Mouse (Mus musculus): ENCODE results near the gene Nudt22.

Nudt22 gene

GRCm38 (mm10) chr19:6996006-6996405 lies at the start of gene Nudt22, which contains the start of gene Trpt1:
TSS of gene Nudt22 (minus strand) at chr19:6996117.
TSS of gene Trpt1 (plus strand) at chr19:6996131.
- peak; percentile 93 for DNase-seq (ENCODE audit: low spot score)

DNA sequence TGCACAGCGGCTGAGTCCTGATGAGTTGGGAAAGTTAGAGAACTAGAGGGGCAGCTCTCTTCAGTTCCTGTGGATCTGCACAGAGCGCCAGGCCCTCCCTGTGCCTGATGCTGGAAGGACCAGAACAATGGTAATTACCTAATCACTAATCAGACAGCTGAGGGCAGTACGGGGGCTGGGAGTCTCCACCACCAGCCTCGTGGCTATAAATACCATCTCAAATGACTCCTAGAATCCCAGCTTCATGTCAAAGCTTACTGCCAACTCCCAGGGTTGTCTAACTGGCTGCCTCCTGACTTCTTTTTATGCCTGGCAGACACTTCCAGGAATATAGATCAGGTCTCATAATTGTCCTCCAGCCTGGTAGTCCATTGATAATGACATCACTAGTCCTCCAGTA lies 48.8 kb upstream of the Nudt22 start:
- no peak for DNase-seq (ENCODE audit: low spot score)

DNA sequence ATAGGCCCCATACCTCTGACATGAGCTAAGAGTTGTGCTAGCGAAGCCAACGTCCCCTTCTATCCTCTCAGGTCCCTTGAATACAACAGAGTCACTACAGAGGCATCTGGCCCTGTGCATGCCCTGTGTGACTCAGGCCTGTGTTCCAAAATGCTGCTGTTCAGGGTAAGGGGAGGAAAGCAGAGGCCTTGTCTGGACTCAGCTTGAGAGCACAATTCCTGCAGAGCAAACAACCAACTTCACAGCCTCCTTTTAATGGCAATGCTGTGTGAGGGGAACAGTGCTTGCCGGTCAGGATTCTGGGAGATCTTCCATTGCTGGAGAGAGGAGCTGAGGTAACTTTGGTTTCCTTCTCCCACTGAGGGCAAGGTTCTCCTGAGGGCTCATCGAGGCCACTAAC lies 48.4 kb upstream of the Nudt22 start:
- DNase-seq (ENCODE audit: low spot score) = no peak

GRCm38 (mm10) chr19:7041171-7041570 lies 45.3 kb upstream of the Nudt22 start:
- DNase-seq (ENCODE audit: low spot score) = no peak

DNA sequence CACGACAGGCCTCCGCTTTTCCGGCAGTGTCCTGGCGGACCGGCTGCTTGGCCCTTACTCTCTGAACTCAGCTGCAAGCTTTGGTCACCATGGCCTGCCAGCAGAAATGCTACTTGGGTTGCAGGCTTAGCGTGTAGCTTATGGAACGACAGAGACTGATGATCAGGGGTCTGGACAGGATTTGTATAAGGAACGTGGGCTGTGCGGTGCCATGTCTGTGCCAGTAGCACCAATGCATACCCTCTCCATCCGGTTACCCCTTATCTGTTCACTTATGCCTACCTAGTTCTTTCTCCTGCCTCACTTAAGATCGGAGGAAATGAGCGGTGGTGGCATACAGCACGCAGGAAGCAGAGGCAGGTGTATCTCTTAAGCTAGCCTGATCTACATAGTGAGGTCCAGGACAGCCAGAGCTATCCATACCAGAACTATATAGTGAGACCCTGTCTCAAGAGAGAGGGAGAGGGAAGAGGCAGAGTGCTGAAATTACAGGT lies 44.8 kb upstream of the Nudt22 start:
- DNase-seq (ENCODE audit: low spot score) = no peak

DNA sequence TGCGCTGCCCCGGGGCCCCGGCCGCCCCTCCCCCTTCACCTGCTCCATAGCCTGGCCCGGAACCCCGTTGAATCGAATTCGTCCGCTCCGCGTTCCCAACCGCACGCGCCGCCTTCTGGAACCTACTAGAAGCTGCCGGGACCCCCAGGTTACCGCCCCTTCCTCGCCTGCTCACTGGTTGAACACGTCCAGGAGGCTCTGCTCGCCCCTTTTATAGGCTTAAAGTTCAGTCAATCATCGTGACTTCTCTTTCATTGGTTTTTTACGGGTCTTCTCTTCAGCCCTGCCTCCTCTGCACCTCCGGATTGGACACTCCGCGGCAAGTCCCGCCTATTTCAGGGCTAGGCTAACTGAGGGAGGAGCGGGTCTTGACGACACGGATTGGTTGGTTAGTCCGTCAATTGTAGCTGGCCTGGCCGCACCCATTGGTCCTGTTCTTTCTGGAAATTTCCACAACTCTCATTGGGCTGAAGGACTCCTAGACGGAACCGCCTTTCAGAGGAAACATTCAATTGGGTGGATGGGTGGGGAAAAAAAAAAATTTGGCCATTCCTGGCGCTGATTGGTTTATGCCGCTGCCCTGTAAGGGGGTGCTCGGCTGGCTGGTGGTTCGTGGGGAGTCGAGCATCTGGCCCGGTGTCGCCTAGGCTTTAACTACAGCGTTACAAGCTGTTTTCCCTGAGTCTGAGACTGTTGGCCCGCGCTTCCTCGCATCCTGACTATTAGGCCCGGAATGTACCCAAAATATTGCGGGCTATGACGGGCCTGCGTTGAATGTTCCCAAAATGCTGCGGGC lies 44.1 kb upstream of the Nudt22 start, which contains the start of gene Stip1:
Stip1 (minus strand) TSS at position 127 of the 796 bp plus-strand sequence.
- peak; percentile 100 for DNase-seq (ENCODE audit: low spot score)

GRCm38 (mm10) chr19:7039088-7039720 lies 43.3 kb upstream of the Nudt22 start:
- no peak for DNase-seq (ENCODE audit: low spot score)

DNA sequence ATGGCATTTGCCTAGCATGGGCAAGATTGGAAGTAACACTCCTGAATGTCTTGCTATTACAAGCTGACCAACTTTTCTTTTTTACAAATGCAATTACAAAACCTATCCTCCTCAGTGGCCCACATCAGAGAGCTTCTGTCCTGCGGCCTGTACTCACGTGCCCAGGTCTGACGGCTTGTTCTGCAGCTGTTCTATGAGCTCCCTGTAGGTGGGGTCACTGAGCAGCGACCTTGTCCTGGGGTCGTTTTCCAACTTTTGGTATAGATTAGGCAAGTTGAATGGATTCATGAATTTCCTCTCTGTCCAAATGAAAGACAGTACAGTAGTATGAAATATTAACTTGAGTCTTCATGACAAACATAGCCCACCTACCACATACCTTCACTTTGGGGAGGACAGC lies 38.1 kb upstream of the Nudt22 start:
- no peak for DNase-seq (ENCODE audit: low spot score)

GRCm38 (mm10) chr19:7029531-7029930 lies 33.6 kb upstream of the Nudt22 start:
- no peak for DNase-seq (ENCODE audit: low spot score)

DNA sequence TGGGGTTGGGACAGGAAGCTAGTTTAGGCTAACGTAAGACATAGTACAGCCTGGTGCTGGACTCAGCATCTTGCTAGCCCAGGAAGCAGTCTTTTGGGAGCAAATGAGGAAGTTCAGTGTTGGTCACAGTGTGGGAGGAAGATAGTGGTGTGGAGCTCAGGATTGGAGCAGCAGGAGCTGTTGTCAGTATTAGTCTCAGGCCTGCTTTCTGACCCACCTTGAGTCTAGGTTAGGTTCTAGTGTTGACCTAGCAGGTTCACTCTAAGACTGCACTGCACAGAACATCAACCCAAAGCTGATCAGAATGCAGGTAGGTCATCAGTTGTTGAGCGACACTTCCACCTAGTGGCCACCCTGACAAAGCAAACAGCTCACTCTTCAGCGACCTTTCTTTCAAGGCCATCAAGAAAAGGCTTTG lies 24.3 kb upstream of the Nudt22 start:
- peak; percentile 74 for DNase-seq (ENCODE audit: low spot score)

GRCm38 (mm10) chr19:7019191-7019590 lies 23.3 kb upstream of the Nudt22 start, which contains the start of gene Fermt3:
TSS of gene Fermt3 (minus strand) at chr19:7019469.
- DNase-seq (ENCODE audit: low spot score) = peak; percentile 81

- no peak for DNase-seq (ENCODE audit: low spot score)
Measured at GRCm38 (mm10) chr19:7018546-7018945, 22.6 kb upstream of the Nudt22 start.

- no peak for DNase-seq (ENCODE audit: low spot score)
Measured at GRCm38 (mm10) chr19:7017541-7018457, 21.9 kb upstream of the Nudt22 start.

DNA sequence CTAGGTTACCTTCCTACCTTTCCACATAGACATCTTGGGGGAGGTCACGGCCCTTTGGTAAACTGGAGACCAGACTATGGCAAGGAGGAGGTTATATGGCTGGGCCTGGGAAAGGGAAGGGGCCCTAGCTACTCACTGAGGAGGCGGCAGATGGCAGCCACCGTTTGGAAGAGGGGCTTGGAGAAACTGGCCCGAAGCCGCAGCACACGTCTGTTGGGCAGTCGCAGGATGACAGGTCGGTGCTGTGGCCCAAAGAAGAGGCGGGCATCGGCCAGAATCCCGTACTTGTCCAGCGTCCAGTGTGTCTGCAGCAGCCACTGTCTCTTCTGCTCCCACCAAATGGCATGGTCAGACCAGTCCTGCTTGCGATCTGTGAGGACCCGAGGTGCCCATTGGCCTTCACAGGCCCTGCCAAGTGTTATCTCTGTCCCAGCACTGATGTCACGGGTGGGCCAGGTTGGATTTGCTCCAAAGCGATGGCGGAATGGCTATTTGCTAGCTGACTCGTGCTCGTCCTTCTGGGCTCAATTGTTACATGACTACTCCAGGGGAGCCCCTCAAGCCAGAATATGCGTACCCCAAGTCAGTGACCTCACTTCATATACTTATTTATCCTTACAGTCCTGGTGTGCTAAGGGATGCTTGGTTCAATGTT lies 18.7 kb upstream of the Nudt22 start:
- DNase-seq (ENCODE audit: low spot score) = no peak

- DNase-seq (ENCODE audit: low spot score) = no peak
Measured at GRCm38 (mm10) chr19:7013984-7014383, 18.1 kb upstream of the Nudt22 start.

DNA sequence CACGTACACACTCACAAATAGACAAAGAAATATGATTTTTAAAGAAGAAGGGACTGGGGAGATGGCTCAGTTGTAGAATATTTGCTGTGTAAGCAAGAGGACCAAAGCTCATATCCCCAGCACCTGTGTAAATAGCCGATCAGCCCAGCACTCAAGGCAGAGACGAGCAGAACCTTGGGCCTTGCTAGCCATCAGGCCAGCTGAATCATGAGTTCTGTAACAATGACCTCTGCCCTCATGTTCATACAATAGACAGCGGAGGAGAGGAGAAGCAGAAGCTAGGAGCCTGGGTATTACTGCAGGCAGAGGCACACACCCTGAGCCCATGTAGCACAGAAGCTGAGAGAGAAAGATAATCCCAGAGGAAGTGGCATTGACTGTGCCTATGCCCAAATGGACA lies 16.5 kb upstream of the Nudt22 start:
- DNase-seq (ENCODE audit: low spot score) = no peak

- no peak for DNase-seq (ENCODE audit: low spot score)
Measured at GRCm38 (mm10) chr19:7006892-7007593, 11.1 kb upstream of the Nudt22 start.

- no peak for DNase-seq (ENCODE audit: low spot score)
Measured at GRCm38 (mm10) chr19:6999360-7000063, 3.6 kb upstream of the Nudt22 start.

GRCm38 (mm10) chr19:6997721-6998290 lies 1.9 kb upstream of the Nudt22 start:
- DNase-seq (ENCODE audit: low spot score) = no peak

All from lung, postnatal 25 days (tissue).